Mouse (Mus musculus) intestine, postnatal 0 days (tissue): ENCODE data around the gene BC055324. TPM values are rescaled to one million over a fixed set of nuclear protein-coding genes. Genes with fewer than 3 reads are reported as not detected.
A peak's percentile ranks its signal among the peaks of the same experiment; 100 is the strongest.

ENCODE experiments used
- ATAC-seq: fragments of 200-750 bp; cut with Nextera tagmentation; 2 replicates; pipeline ENCODE4 v1.8.0; 2017; ENCODE audit warnings: mild to moderate bottlenecking, moderate TSS enrichment, moderate library complexity
- H3K27ac ChIP-seq: fragments of 300-500 bp; sonication (generic); 2 replicates; pipeline ENCODE4 v1.5.1; 2014; ENCODE audit warnings: mild to moderate bottlenecking, low read depth, low read length, moderate library complexity
- H3K27me3 ChIP-seq: fragments of 300-500 bp; sonication (generic); replicated peaks from 2 replicates; pipeline ENCODE4 v1.6.1; 2014; ENCODE audit warnings: low read length, mixed read lengths; ENCODE audit not compliant: control insufficient read depth, insufficient read depth
- H3K36me3 ChIP-seq: fragments of 300-500 bp; sonication (generic); 2 replicates; pipeline ENCODE4 v1.6.1; 2014; ENCODE audit warnings: mild to moderate bottlenecking, moderate library complexity; ENCODE audit not compliant: control insufficient read depth, insufficient read depth
- H3K4me1 ChIP-seq: fragments of 300-500 bp; sonication (generic); replicated peaks from 2 replicates; pipeline ENCODE4 v1.6.1; 2014; ENCODE audit warnings: antibody characterized with exemption, low read length, mixed read lengths; ENCODE audit not compliant: control insufficient read depth, insufficient read depth
- H3K4me2 ChIP-seq: fragments of 300-500 bp; sonication (generic); replicated peaks from 2 replicates; pipeline ENCODE4 v1.6.1; 2014; ENCODE audit warnings: low read depth, mild to moderate bottlenecking, moderate library complexity
- H3K4me3 ChIP-seq: fragments of 300-500 bp; sonication (generic); 2 replicates; pipeline ENCODE4 v1.5.1; 2014; ENCODE audit warnings: low read depth, low read length
- H3K9ac ChIP-seq: fragments of 300-500 bp; sonication (generic); 2 replicates; pipeline ENCODE4 v1.6.1; 2014; ENCODE audit warnings: mild to moderate bottlenecking, low read depth, low read length
- H3K9me3 ChIP-seq: fragments of 300-500 bp; sonication (generic); 2 replicates; pipeline ENCODE4 v1.6.1; 2016; ENCODE audit warnings: mixed run types; ENCODE audit not compliant: control insufficient read depth
- CTCF ChIP-seq: sonication (generic); IDR thresholded peaks from 2 replicates; pipeline ENCODE4 v1.5.1; 2016; ENCODE audit warnings: low read depth, mild to moderate bottlenecking, control low read depth, antibody characterized with exemption, moderate library complexity
- WGBS: fragments of 180-500 bp; shearing (Covaris S2); extraction: QIAGEN DNeasy Blood & Tissue Kit; methylation state at CpG from one replicate; pipeline ENCODE4 v1.1.7; 2014; 5-methylcytosine and 5-hydroxymethylcytosine counted together
- polyA plus RNA-seq: library from polyadenylated mRNA; unstranded; fragments of >200 nt; fragmentation: Nextera tagmentation; extraction: Ambion mirVana; gene quantifications from 2 replicates; pipeline ENCODE4 v1.2.1, GENCODE M21; 2015

Gene BC055324
- polyA plus RNA-seq, 1 experiment from 2014 or later = 3.2 TPM

- Histone ChIP-seq H3K27me3 (no peaks in the 10 kb centered on the region), H3K36me3 (peaks cover 4% of the 10 kb centered on the region), H3K4me1 (no peaks in the 10 kb centered on the region), H3K9ac (no peak overlapping the region), H3K9me3 (no peaks in the 10 kb centered on the region), H3K4me3 (no peak overlapping the region), H3K4me2 (no peak overlapping the region), H3K27ac (no peak overlapping the region; the same call in 1 of the 2 replicates)
- ATAC-seq = no peak
- WGBS = 87% methylated on average over 10 of the region's 10 CpGs
- TF ChIP-seq CTCF = no peak
Measured at GRCm38 (mm10) chr1:163964008-163964689, 30.4 kb downstream of the BC055324 start.

GRCm38 (mm10) chr1:163958036-163958435 lies 36.6 kb downstream of the BC055324 start:
- Histone ChIP-seq H3K27me3 (no peaks in the 10 kb centered on the region), H3K9ac (no peak overlapping the region), H3K36me3 (peaks cover 23% of the 10 kb centered on the region), H3K4me1 (no peaks in the 10 kb centered on the region), H3K27ac (no peak overlapping the region), H3K4me3 (no peak overlapping the region), H3K9me3 (no peaks in the 10 kb centered on the region), H3K4me2 (no peak overlapping the region)
- 85% methylated on average over 3 of the region's 3 CpGs for WGBS
- ATAC-seq = no peak
- no peak for TF ChIP-seq CTCF

- no peak overlapping the region for H3K9ac ChIP-seq
- H3K27me3 ChIP-seq = no peaks in the 10 kb centered on the region
- H3K4me3 ChIP-seq = no peak overlapping the region
- WGBS = 83% methylated on average over 2 of the region's 2 CpGs
- H3K4me1 ChIP-seq = no peaks in the 10 kb centered on the region
- H3K36me3 ChIP-seq = peaks cover 64% of the 10 kb centered on the region
- no peak for ATAC-seq
- H3K4me2 ChIP-seq = no peak overlapping the region
- no peak for TF ChIP-seq CTCF
- no peak overlapping the region for H3K27ac ChIP-seq
- H3K9me3 ChIP-seq = no peaks in the 10 kb centered on the region
Measured at GRCm38 (mm10) chr1:163953396-163953795, 41.2 kb downstream of the BC055324 start.

- no peaks in the 10 kb centered on the region for H3K9me3 ChIP-seq
- no peak overlapping the region for H3K27ac ChIP-seq
- TF ChIP-seq CTCF = no peak
- H3K4me1 ChIP-seq = no peaks in the 10 kb centered on the region
- no peak overlapping the region for H3K4me2 ChIP-seq
- no peaks in the 10 kb centered on the region for H3K27me3 ChIP-seq
- no peak overlapping the region for H3K9ac ChIP-seq
- 54% methylated on average over 6 of the region's 6 CpGs for WGBS
- H3K4me3 ChIP-seq = no peak overlapping the region
- no peak for ATAC-seq
- H3K36me3 ChIP-seq = peaks cover 84% of the 10 kb centered on the region
Measured at GRCm38 (mm10) chr1:163942056-163942455, 52.5 kb downstream of the BC055324 start.

- no peak for ATAC-seq
- WGBS = 83% methylated on average over 2 of the region's 2 CpGs
Measured at GRCm38 (mm10) chr1:163934591-163934990, 60.0 kb downstream of the BC055324 start.

GRCm38 (mm10) chr1:163931801-163932200 lies 62.8 kb downstream of the BC055324 start:
- no peaks in the 10 kb centered on the region for H3K27me3 ChIP-seq
- WGBS = 80% methylated on average over 8 of the region's 8 CpGs
- H3K27ac ChIP-seq = no peak overlapping the region
- peak overlapping the region; percentile 82; the same call in 1 of the 2 replicates for H3K4me2 ChIP-seq
- H3K36me3 ChIP-seq = peaks cover 31% of the 10 kb centered on the region
- H3K9me3 ChIP-seq = no peaks in the 10 kb centered on the region
- 0 out of 2 replicates have a peak, but pooled peaks have one; percentile 2 for TF ChIP-seq CTCF
- ATAC-seq = no peak
- no peak overlapping the region for H3K4me3 ChIP-seq
- H3K4me1 ChIP-seq = no peaks in the 10 kb centered on the region
- no peak overlapping the region for H3K9ac ChIP-seq

More at GRCm38 (mm10) chr1:163934591-163934990, 60.0 kb downstream of the BC055324 start:
- Histone ChIP-seq H3K4me2 (no peak overlapping the region), H3K27me3 (no peaks in the 10 kb centered on the region), H3K9me3 (no peaks in the 10 kb centered on the region), H3K27ac (no peak overlapping the region), H3K9ac (no peak overlapping the region), H3K4me1 (no peaks in the 10 kb centered on the region), H3K4me3 (no peak overlapping the region), H3K36me3 (peaks cover 50% of the 10 kb centered on the region)
- TF ChIP-seq CTCF = no peak
